Mouse (Mus musculus) embryonic facial prominence, embryonic 12.5 days (tissue): ENCODE measurements around the gene Med23. TPM values are rescaled to one million over a fixed set of nuclear protein-coding genes. Genes with fewer than 3 reads are reported as not detected.

Experiments used
- microRNA-seq: library from miRNA; unstranded; fragments of <30 nt; microRNA quantifications from one replicate; pipeline ENCODE4, GENCODE M21; 2017
- polyA plus RNA-seq: library from polyadenylated mRNA; unstranded; fragments of >200 nt; fragmentation: Nextera tagmentation; extraction: Ambion mirVana; gene quantifications from 2 replicates; pipeline ENCODE4 v1.2.1, GENCODE M21; 2016

Gene Med23
- polyA plus RNA-seq, 1 experiment from 2014 or later = 38.9 TPM

Small RNA genes within 50 kb of the gene (microRNA-seq; reads per million reads assigned to microRNA genes)
- not detected for gene Mir6905

Other genes with a start within 250 kb of the Med23 start
- gene Enpp1, start 157.8 kb upstream of the Med23 start, polyA plus RNA-seq = 1.6 and 1.9 TPM in 2 replicates
- gene Enpp3, start 27.2 kb upstream of the Med23 start, polyA plus RNA-seq = 6.2 and 8.1 TPM in 2 replicates
- gene Arg1, start 57.5 kb downstream of the Med23 start, polyA plus RNA-seq = 3.9 and 8.5 TPM in 2 replicates